Mouse (Mus musculus): ENCODE measurements around the gene Ap2b1. TPM values are rescaled to one million over a fixed set of nuclear protein-coding genes. Genes with fewer than 3 reads are reported as not detected.
"Not testable (repeated sequence)": the region's sequence is repeated elsewhere in the genome, so short reads cannot be mapped to it uniquely, and the experiment has no call there.

Ap2b1 gene
- polyA plus RNA-seq, 1 experiment from 2014 or later, result 53.8 TPM

GRCm38 (mm10) chr11:83301431-83301831 is 2.6 kb downstream of the Ap2b1 start:
- no peaks in the 10 kb centered on the region for H3K27me3 ChIP-seq (replicated peaks)
- no peaks in the 10 kb centered on the region for H3K9me3 ChIP-seq (replicated peaks)
- no peak overlapping the region for H3K27ac ChIP-seq (ENCODE audit: poor library complexity, severe bottlenecking)
- no peak overlapping the region for H3K4me3 ChIP-seq
- H3K9ac ChIP-seq, result no peak overlapping the region
- no peak overlapping the region for H3K4me2 ChIP-seq
- peaks cover 29% of the 10 kb centered on the region for H3K4me1 ChIP-seq (replicated peaks)
- H3K36me3 ChIP-seq, result peaks cover 6% of the 10 kb centered on the region
- 55% methylated on average over 2 of the region's 2 CpGs for WGBS
- no peak for ATAC-seq (ENCODE audit: insufficient number of reproducible peaks, low FRiP score)

- Histone ChIP-seq H3K9ac (peak overlapping the region; percentile 88), H3K27me3 (replicated peaks) (no peaks in the 10 kb centered on the region), H3K9me3 (replicated peaks) (no peaks in the 10 kb centered on the region), H3K27ac (ENCODE audit: poor library complexity, severe bottlenecking) (peak overlapping the region; percentile 94), H3K4me2 (peak overlapping the region; percentile 85), H3K36me3 (0 out of 2 replicates have a peak, but pooled peaks cover under 1% of the 10 kb centered on the region), H3K4me3 (peak overlapping the region; percentile 82), H3K4me1 (replicated peaks) (peaks cover 28% of the 10 kb centered on the region)
- no peak for ATAC-seq (ENCODE audit: insufficient number of reproducible peaks, low FRiP score)
- 7% methylated on average over 10 of the region's 10 CpGs for WGBS
Observed at GRCm38 (mm10) chr11:83302124-83302523, 3.3 kb downstream of the Ap2b1 start.

- under 1% methylated on average over 51 of the region's 51 CpGs for WGBS
- H3K4me2 ChIP-seq, result peak within 1 kb of the TSS; percentile 85
- H3K36me3 ChIP-seq, result no peaks in the 10 kb centered on the region
- H3K9ac ChIP-seq, result peak within 1 kb of the TSS; percentile 88
- peaks cover 22% of the 10 kb centered on the region for H3K4me1 ChIP-seq (replicated peaks)
- H3K27me3 ChIP-seq (replicated peaks), result no peaks in the 10 kb centered on the region
- H3K9me3 ChIP-seq (replicated peaks), result no peaks in the 10 kb centered on the region
- H3K4me3 ChIP-seq, result peak within 1 kb of the TSS; percentile 82
- peak; percentile 78 for ATAC-seq (ENCODE audit: insufficient number of reproducible peaks, low FRiP score)
- H3K27ac ChIP-seq (ENCODE audit: poor library complexity, severe bottlenecking), result peak within 1 kb of the TSS; percentile 94
Observed at GRCm38 (mm10) chr11:83302526-83303251, 3.9 kb downstream of the Ap2b1 start, which contains the start of gene Pex12. Gene Pex12, minus strand, starts transcription at chr11:83302586.

GRCm38 (mm10) chr11:83303751-83304150 is 4.9 kb downstream of the Ap2b1 start:
- H3K4me2 ChIP-seq, result peak overlapping the region; percentile 63
- peaks cover 8% of the 10 kb centered on the region for H3K36me3 ChIP-seq
- no peaks in the 10 kb centered on the region for H3K9me3 ChIP-seq (replicated peaks)
- no peaks in the 10 kb centered on the region for H3K27me3 ChIP-seq (replicated peaks)
- no peak for ATAC-seq (ENCODE audit: insufficient number of reproducible peaks, low FRiP score)
- peak overlapping the region; percentile 68; the same call in 1 of the 2 replicates for H3K9ac ChIP-seq
- H3K4me1 ChIP-seq (replicated peaks), result peaks cover 16% of the 10 kb centered on the region
- no peak overlapping the region for H3K27ac ChIP-seq (ENCODE audit: poor library complexity, severe bottlenecking)
- WGBS, result 49% methylated on average over 5 of the region's 5 CpGs
- peak overlapping the region; percentile 28 for H3K4me3 ChIP-seq

GRCm38 (mm10) chr11:83304485-83304884 is 5.7 kb downstream of the Ap2b1 start:
- H3K4me3 ChIP-seq, result no peak overlapping the region
- no peak for ATAC-seq (ENCODE audit: insufficient number of reproducible peaks, low FRiP score)
- no peak overlapping the region for H3K4me2 ChIP-seq
- H3K27me3 ChIP-seq (replicated peaks), result no peaks in the 10 kb centered on the region
- no peaks in the 10 kb centered on the region for H3K9me3 ChIP-seq (replicated peaks)
- H3K9ac ChIP-seq, result no peak overlapping the region
- no peak overlapping the region for H3K27ac ChIP-seq (ENCODE audit: poor library complexity, severe bottlenecking)
- WGBS, result 85% methylated on average over 2 of the region's 2 CpGs
- peaks cover 15% of the 10 kb centered on the region for H3K36me3 ChIP-seq
- peaks cover 16% of the 10 kb centered on the region for H3K4me1 ChIP-seq (replicated peaks)

- Histone ChIP-seq H3K9me3 (replicated peaks) (no peaks in the 10 kb centered on the region), H3K4me1 (replicated peaks) (peaks cover 16% of the 10 kb centered on the region), H3K4me3 (no peak overlapping the region), H3K9ac (no peak overlapping the region), H3K36me3 (peaks cover 23% of the 10 kb centered on the region), H3K4me2 (no peak overlapping the region), H3K27ac (ENCODE audit: poor library complexity, severe bottlenecking) (no peak overlapping the region), H3K27me3 (replicated peaks) (no peaks in the 10 kb centered on the region)
- ATAC-seq (ENCODE audit: insufficient number of reproducible peaks, low FRiP score), result no peak
- 84% methylated on average over 4 of the region's 4 CpGs for WGBS
Observed at GRCm38 (mm10) chr11:83306700-83307253, 8.0 kb downstream of the Ap2b1 start.

GRCm38 (mm10) chr11:83312471-83312870 is 13.6 kb downstream of the Ap2b1 start:
- no peak overlapping the region for H3K27ac ChIP-seq (ENCODE audit: poor library complexity, severe bottlenecking)
- peaks cover 49% of the 10 kb centered on the region for H3K36me3 ChIP-seq
- H3K9ac ChIP-seq, result no peak overlapping the region
- H3K9me3 ChIP-seq (replicated peaks), result no peaks in the 10 kb centered on the region
- H3K4me2 ChIP-seq, result no peak overlapping the region
- ATAC-seq (ENCODE audit: insufficient number of reproducible peaks, low FRiP score), result no peak
- H3K4me1 ChIP-seq (replicated peaks), result no peaks in the 10 kb centered on the region
- 89% methylated on average over 5 of the region's 5 CpGs for WGBS
- no peak overlapping the region for H3K4me3 ChIP-seq
- no peaks in the 10 kb centered on the region for H3K27me3 ChIP-seq (replicated peaks)

- H3K9ac ChIP-seq, result no peak overlapping the region
- ATAC-seq (ENCODE audit: insufficient number of reproducible peaks, low FRiP score), result no peak
- no peak overlapping the region for H3K27ac ChIP-seq (ENCODE audit: poor library complexity, severe bottlenecking)
- H3K4me1 ChIP-seq (replicated peaks), result no peaks in the 10 kb centered on the region
- no peak overlapping the region for H3K4me3 ChIP-seq
- WGBS, result 80% methylated on average over 4 of the region's 4 CpGs
- H3K36me3 ChIP-seq, result peaks cover 57% of the 10 kb centered on the region
- H3K9me3 ChIP-seq (replicated peaks), result no peaks in the 10 kb centered on the region
- no peak overlapping the region for H3K4me2 ChIP-seq
- no peaks in the 10 kb centered on the region for H3K27me3 ChIP-seq (replicated peaks)
Observed at GRCm38 (mm10) chr11:83319048-83319447, 20.2 kb downstream of the Ap2b1 start.

- H3K9ac ChIP-seq; H3K4me2 ChIP-seq; H3K9me3 ChIP-seq (replicated peaks); H3K27me3 ChIP-seq (replicated peaks); ATAC-seq (ENCODE audit: insufficient number of reproducible peaks, low FRiP score); H3K4me3 ChIP-seq; H3K4me1 ChIP-seq (replicated peaks); H3K27ac ChIP-seq (ENCODE audit: poor library complexity, severe bottlenecking): not testable (repeated sequence)
- WGBS, result 90% methylated on average over 3 of the region's 3 CpGs
- peaks cover 61% of the 10 kb centered on the region for H3K36me3 ChIP-seq
Observed at GRCm38 (mm10) chr11:83326692-83327091, 27.9 kb downstream of the Ap2b1 start.

- 60% methylated on average over 3 of the region's 3 CpGs for WGBS
- H3K4me3 ChIP-seq, result no peak overlapping the region
- H3K4me2 ChIP-seq, result no peak overlapping the region
- peaks cover 54% of the 10 kb centered on the region for H3K36me3 ChIP-seq
- no peaks in the 10 kb centered on the region for H3K9me3 ChIP-seq (replicated peaks)
- no peaks in the 10 kb centered on the region for H3K27me3 ChIP-seq (replicated peaks)
- no peak overlapping the region for H3K9ac ChIP-seq
- no peaks in the 10 kb centered on the region for H3K4me1 ChIP-seq (replicated peaks)
- no peak for ATAC-seq (ENCODE audit: insufficient number of reproducible peaks, low FRiP score)
- H3K27ac ChIP-seq (ENCODE audit: poor library complexity, severe bottlenecking), result no peak overlapping the region
Observed at GRCm38 (mm10) chr11:83327427-83327826, 28.6 kb downstream of the Ap2b1 start.

GRCm38 (mm10) chr11:83335826-83336225 is 37.0 kb downstream of the Ap2b1 start:
- no peak overlapping the region for H3K4me3 ChIP-seq

More at GRCm38 (mm10) chr11:83335826-83336225, 37.0 kb downstream of the Ap2b1 start:
- Histone ChIP-seq H3K9me3 (replicated peaks) (no peaks in the 10 kb centered on the region), H3K27ac (ENCODE audit: poor library complexity, severe bottlenecking) (no peak overlapping the region), H3K9ac (no peak overlapping the region), H3K27me3 (replicated peaks) (no peaks in the 10 kb centered on the region), H3K36me3 (peaks cover 61% of the 10 kb centered on the region), H3K4me2 (no peak overlapping the region), H3K4me1 (replicated peaks) (no peaks in the 10 kb centered on the region)
- ATAC-seq (ENCODE audit: insufficient number of reproducible peaks, low FRiP score), result no peak
- 86% methylated on average over 7 of the region's 7 CpGs for WGBS

Measured in heart, embryonic 12.5 days (tissue).